Mouse (Mus musculus) frontal cortex, postnatal 14 days (tissue): ENCODE results near the gene Klrb1.

Experiments used
- DNase-seq, 2 experiments: peaks; one replicate each; pipeline ENCODE4 v3.0.0; 2022; ENCODE audit warnings: low spot score in 2 of 2

Klrb1 gene

GRCm38 (mm10) chr6:128734896-128735295 is 12.0 kb upstream of the Klrb1 start:
- DNase-seq: no peak

GRCm38 (mm10) chr6:128733908-128734679 is 11.2 kb upstream of the Klrb1 start:
- DNase-seq: no peak

GRCm38 (mm10) chr6:128732032-128732431 is 9.2 kb upstream of the Klrb1 start:
- DNase-seq: no peak

- no peak for DNase-seq
These were observed 21.2 kb downstream of the Klrb1 start for GRCm38 (mm10) chr6:128701691-128702090.

- DNase-seq: no peak
These were observed 43.3 kb downstream of the Klrb1 start for GRCm38 (mm10) chr6:128679574-128679973.

GRCm38 (mm10) chr6:128669936-128670335 is 52.9 kb downstream of the Klrb1 start:
- DNase-seq: no peak

- DNase-seq: no peak
These were observed 60.7 kb downstream of the Klrb1 start, which contains the start of gene Clec2h for GRCm38 (mm10) chr6:128662206-128662605. TSS of gene Clec2h (plus strand) at chr6:128662385.

- DNase-seq: no peak
These were observed 61.6 kb downstream of the Klrb1 start for GRCm38 (mm10) chr6:128661249-128661648.
